ENCODE assay signal across 28 mouse cellular contexts in genomic region chr3:148434033-148434432, GRCm38 (mm10).
"Had no signal": no experiment of that assay in that cellular context is flagged by ENCODE, and none has a peak within 500 bp of the region (broad histone marks: within the 10 kb centered on the region; RNA-seq: fewer than 3 reads in every experiment).

No protein-coding gene starts in this region.

- ATAC-seq: forebrain, embryonic 13.5 days; forebrain, embryonic 14.5 days; forebrain, embryonic 15.5 days; forebrain, embryonic 16.5 days; forebrain, postnatal 0 days had no signal

- H3K27ac ChIP-seq: embryonic facial prominence, embryonic 10.5 days; embryonic facial prominence, embryonic 12.5 days; embryonic facial prominence, embryonic 13.5 days; embryonic facial prominence, embryonic 15.5 days; forebrain, embryonic 10.5 days; forebrain, embryonic 12.5 days; forebrain, embryonic 13.5 days; forebrain, embryonic 15.5 days; gastrocnemius, adult 2 months; heart, adult 2 months had no signal

- DNase-seq: cerebellum, adult 2 months; cerebellum, adult 8-10 months; cerebellum, adult 9-10 months; cerebellum, adult 9-11 months; cerebellum, postnatal 10 days; cerebellum, postnatal 14 days; cerebellum, postnatal 25 days; cerebellum, postnatal 36 days; embryo, embryonic 11 days; forebrain, postnatal 0 days; gastrocnemius, adult 2 months; gastrocnemius, postnatal 10 days; gastrocnemius, postnatal 14 days; gastrocnemius, postnatal 25 days; gastrocnemius, postnatal 36 days; heart, adult 11 months; heart, adult 2 months had no signal

- H3K9ac ChIP-seq: embryonic facial prominence, embryonic 12.5 days; embryonic facial prominence, embryonic 13.5 days; embryonic facial prominence, embryonic 15.5 days; forebrain, embryonic 12.5 days; forebrain, embryonic 13.5 days; forebrain, embryonic 15.5 days; forebrain, postnatal 0 days had no signal

- H3K27me3 ChIP-seq: embryonic facial prominence, embryonic 12.5 days; embryonic facial prominence, embryonic 13.5 days; embryonic facial prominence, embryonic 15.5 days; forebrain, embryonic 12.5 days; forebrain, embryonic 13.5 days; forebrain, embryonic 15.5 days had no signal

- H3K4me2 ChIP-seq: embryonic facial prominence, embryonic 12.5 days; embryonic facial prominence, embryonic 13.5 days; embryonic facial prominence, embryonic 15.5 days; forebrain, embryonic 12.5 days; forebrain, embryonic 13.5 days; forebrain, embryonic 15.5 days had no signal

- H3K9me3 ChIP-seq: embryonic facial prominence, embryonic 10.5 days; embryonic facial prominence, embryonic 12.5 days; embryonic facial prominence, embryonic 13.5 days; embryonic facial prominence, embryonic 15.5 days; forebrain, embryonic 10.5 days; forebrain, embryonic 12.5 days; forebrain, embryonic 13.5 days; forebrain, embryonic 15.5 days had no signal

- H3K36me3 ChIP-seq: embryonic facial prominence, embryonic 10.5 days; embryonic facial prominence, embryonic 12.5 days; embryonic facial prominence, embryonic 13.5 days; embryonic facial prominence, embryonic 15.5 days; forebrain, embryonic 10.5 days; forebrain, embryonic 12.5 days; forebrain, embryonic 15.5 days had no signal

- H3K4me3 ChIP-seq: embryonic facial prominence, embryonic 10.5 days; embryonic facial prominence, embryonic 12.5 days; embryonic facial prominence, embryonic 13.5 days; embryonic facial prominence, embryonic 15.5 days; erythroblast, embryonic 14.5 days; forebrain, embryonic 10.5 days; forebrain, embryonic 12.5 days; forebrain, embryonic 13.5 days; forebrain, embryonic 15.5 days; gastrocnemius, adult 2 months; heart, adult 2 months had no signal

- H3K4me1 ChIP-seq: embryonic facial prominence, embryonic 10.5 days; embryonic facial prominence, embryonic 12.5 days; embryonic facial prominence, embryonic 15.5 days; forebrain, embryonic 10.5 days had no signal
